Comparison of ENCODE assay signal across 13 mouse cellular contexts in genomic region chr4:145013760-145014631, GRCm38 (mm10).
A peak's percentile ranks its signal among the peaks of the same experiment; 100 is the strongest.
DNase-seq lines count a peak whose midpoint lies in the region; ATAC-seq and TF ChIP-seq lines count a peak whose summit lies in the region.
"Had no signal": no experiment of that assay in that cellular context is flagged by ENCODE, and none has a peak within 500 bp of the region (broad histone marks: within the 10 kb centered on the region; RNA-seq: fewer than 3 reads in every experiment).

No protein-coding gene starts in this region.

- intact Hi-C loops in left cerebral cortex, adult 2 months (cut with DNase I), result no loop called here

- peaks cover 24% of the 10 kb centered on the region for H3K4me1 ChIP-seq in heart, embryonic 16.5 days (ENCODE audit: control insufficient read depth, insufficient read depth, low read length)
- H3K4me1 ChIP-seq in heart, embryonic 12.5 days (replicated peaks), result peaks cover 22% of the 10 kb centered on the region
- peaks cover 56% of the 10 kb centered on the region for H3K4me1 ChIP-seq in intestine, embryonic 16.5 days (ENCODE audit: control insufficient read depth, insufficient read depth, low read length)
- H3K4me1 ChIP-seq in forebrain, postnatal 0 days (ENCODE audit: insufficient read depth), result no peaks in the 10 kb centered on the region
- H3K4me1 ChIP-seq: forebrain, embryonic 10.5 days; midbrain, embryonic 12.5 days had no signal

- no peak overlapping the region for H3K4me2 ChIP-seq in heart, embryonic 16.5 days (ENCODE audit: low read depth, low read length)
- H3K4me2 ChIP-seq in heart, embryonic 12.5 days, result no peak overlapping the region
- no peak overlapping the region for H3K4me2 ChIP-seq in intestine, embryonic 16.5 days (ENCODE audit: low read depth, low read length)
- no peak overlapping the region for H3K4me2 ChIP-seq in forebrain, postnatal 0 days (ENCODE audit: low read depth)
- H3K4me2 ChIP-seq: liver, embryonic 15.5 days; midbrain, embryonic 12.5 days had no signal

- H3K36me3 ChIP-seq in heart, embryonic 16.5 days (ENCODE audit: control insufficient read depth, insufficient read depth), result peaks cover 21% of the 10 kb centered on the region
- peaks cover 29% of the 10 kb centered on the region for H3K36me3 ChIP-seq in heart, embryonic 12.5 days
- H3K36me3 ChIP-seq in intestine, embryonic 16.5 days (ENCODE audit: control insufficient read depth, insufficient read depth, low read length), result no peaks in the 10 kb centered on the region; the same call in 1 of the 2 replicates
- H3K36me3 ChIP-seq in forebrain, postnatal 0 days (ENCODE audit: insufficient read depth), result peaks cover 13% of the 10 kb centered on the region

- no peaks in the 10 kb centered on the region for H3K27me3 ChIP-seq in heart, embryonic 16.5 days (ENCODE audit: control insufficient read depth, insufficient read depth, low read length)
- H3K27me3 ChIP-seq in heart, embryonic 12.5 days (replicated peaks), result no peaks in the 10 kb centered on the region
- no peaks in the 10 kb centered on the region for H3K27me3 ChIP-seq in intestine, embryonic 16.5 days (replicated peaks; ENCODE audit: control insufficient read depth, insufficient read depth, low read length)
- H3K27me3 ChIP-seq in forebrain, postnatal 0 days (ENCODE audit: insufficient read depth, low read length), result no peaks in the 10 kb centered on the region
- H3K27me3 ChIP-seq: liver, embryonic 15.5 days; midbrain, embryonic 12.5 days had no signal

- H3K9ac ChIP-seq in heart, embryonic 16.5 days (ENCODE audit: low read length), result no peak overlapping the region
- no peak overlapping the region for H3K9ac ChIP-seq in heart, embryonic 12.5 days
- no peak overlapping the region; the same call in 1 of the 2 replicates for H3K9ac ChIP-seq in intestine, embryonic 16.5 days (ENCODE audit: low read depth, low read length)
- no peak overlapping the region for H3K9ac ChIP-seq in forebrain, postnatal 0 days
- H3K9ac ChIP-seq: liver, embryonic 15.5 days; midbrain, embryonic 12.5 days had no signal

- no peaks in the 10 kb centered on the region for H3K9me3 ChIP-seq in heart, embryonic 16.5 days (replicated peaks; ENCODE audit: control insufficient read depth, low read length)
- H3K9me3 ChIP-seq in heart, embryonic 12.5 days (replicated peaks), result no peaks in the 10 kb centered on the region
- no peaks in the 10 kb centered on the region for H3K9me3 ChIP-seq in intestine, embryonic 16.5 days (ENCODE audit: control insufficient read depth, low read length)
- H3K9me3 ChIP-seq in forebrain, postnatal 0 days (ENCODE audit: low read length), result no peaks in the 10 kb centered on the region
- H3K9me3 ChIP-seq: forebrain, embryonic 10.5 days; liver, embryonic 15.5 days; midbrain, embryonic 12.5 days had no signal

- 68% methylated on average over 7 of the region's 7 CpGs for whole genome bisulfite sequencing in heart, embryonic 16.5 days
- whole genome bisulfite sequencing in heart, embryonic 12.5 days, result 78% methylated on average over 7 of the region's 7 CpGs
- 57% methylated on average over 7 of the region's 7 CpGs for WGBS in intestine, embryonic 16.5 days
- WGBS in forebrain, postnatal 0 days, result 93% methylated on average over 7 of the region's 7 CpGs

- H3K4me3 ChIP-seq in heart, embryonic 16.5 days (ENCODE audit: low read length), result no peak overlapping the region
- H3K4me3 ChIP-seq in heart, embryonic 12.5 days, result no peak overlapping the region
- no peak overlapping the region for H3K4me3 ChIP-seq in intestine, embryonic 16.5 days (ENCODE audit: low read length)
- no peak overlapping the region for H3K4me3 ChIP-seq in forebrain, postnatal 0 days (ENCODE audit: low read depth, low read length)
- H3K4me3 ChIP-seq in left cerebral cortex, adult 2 months, result no peak overlapping the region
- H3K4me3 ChIP-seq: forebrain, embryonic 10.5 days; liver, embryonic 15.5 days; midbrain, embryonic 12.5 days had no signal

- peak overlapping the region; percentile 24; the same call in 1 of the 2 replicates for H3K27ac ChIP-seq in heart, embryonic 16.5 days (ENCODE audit: low read length)
- H3K27ac ChIP-seq in heart, embryonic 12.5 days (ENCODE audit: poor library complexity, severe bottlenecking), result no peak overlapping the region
- H3K27ac ChIP-seq in intestine, embryonic 16.5 days (ENCODE audit: low read length), result peak overlapping the region; percentile 56
- H3K27ac ChIP-seq in forebrain, postnatal 0 days (ENCODE audit: low read depth, low read length), result no peak overlapping the region
- H3K27ac ChIP-seq in left cerebral cortex, adult 2 months, result no peak overlapping the region
- H3K27ac ChIP-seq: forebrain, embryonic 10.5 days; liver, embryonic 15.5 days; midbrain, embryonic 12.5 days had no signal

- no peak for TF ChIP-seq CTCF in forebrain, postnatal 0 days (IDR thresholded peaks at IDR 0.05; ENCODE audit: low read depth)
- no peak for TF ChIP-seq CTCF in left cerebral cortex, adult 2 months (IDR thresholded peaks at IDR 0.05)

- ATAC-seq in heart, embryonic 16.5 days (replicated peaks; ENCODE audit: extremely low read depth, insufficient read depth, low FRiP score), result no peak
- no peak for ATAC-seq in heart, embryonic 12.5 days (ENCODE audit: insufficient number of reproducible peaks, low FRiP score)
- ATAC-seq in intestine, embryonic 16.5 days, result peak; percentile 21
- ATAC-seq in forebrain, postnatal 0 days, result no peak
- ATAC-seq: CD4-positive, CD25-positive, alpha-beta regulatory T cell, adult 4 months had no signal

- DNase-seq in NIH3T3 (ENCODE audit: low read depth), result peak; percentile 71
- peak; percentile 68 for DNase-seq in kidney, postnatal 14 days
- DNase-seq in forebrain, postnatal 0 days, result no peak
- no peak for DNase-seq in spleen, postnatal 10 days (ENCODE audit: low spot score in 2 of 2)
- no peak for DNase-seq in left cerebral cortex, adult 2 months (ENCODE audit: extremely low spot score in 1 of 2, low spot score in 2 of 2)
- DNase-seq: adrenal gland, postnatal 10 days had no signal

Comparison
In these comparisons a context has a peak if more than half of its experiments do, and no peak if none do; other contexts are left out.
1. H3K27ac ChIP-seq: peak in heart, embryonic 16.5 days (single experiment) and intestine, embryonic 16.5 days (single experiment); none in heart, embryonic 12.5 days (single experiment), forebrain, postnatal 0 days (single experiment) and left cerebral cortex, adult 2 months (single experiment).
2. DNase-seq: peak in NIH3T3 (single experiment) and kidney, postnatal 14 days (single experiment); none in forebrain, postnatal 0 days (single experiment), spleen, postnatal 10 days (0 of 2) and left cerebral cortex, adult 2 months (0 of 2).